Mouse (Mus musculus): Measurements from ENCODE around the gene Mt2.

The Mt2 gene

GRCm38 (mm10) chr8:94172809-94173732 is 607 bp downstream of the Mt2 start:
- peak; percentile 76 for DNase-seq

GRCm38 (mm10) chr8:94173848-94174403 is 1.5 kb downstream of the Mt2 start:
- no peak for DNase-seq

GRCm38 (mm10) chr8:94174619-94175213 is 2.3 kb downstream of the Mt2 start:
- no peak for DNase-seq

- no peak for DNase-seq
Observed at GRCm38 (mm10) chr8:94177716-94178390, 5.4 kb downstream of the Mt2 start.

- DNase-seq: peak; percentile 55
Observed at GRCm38 (mm10) chr8:94178857-94179712, 6.6 kb downstream of the Mt2 start, which contains the start of gene Mt1. TSS of gene Mt1 (plus strand) at chr8:94179082.

- DNase-seq: no peak
Observed at GRCm38 (mm10) chr8:94179713-94180560, 7.5 kb downstream of the Mt2 start.

- DNase-seq: no peak
Observed at GRCm38 (mm10) chr8:94180561-94180908, 8.1 kb downstream of the Mt2 start.

- DNase-seq: no peak
Observed at GRCm38 (mm10) chr8:94182055-94182929, 9.8 kb downstream of the Mt2 start.

GRCm38 (mm10) chr8:94183117-94183516 is 10.7 kb downstream of the Mt2 start:
- peak; percentile 86 for DNase-seq

- DNase-seq: no peak
Observed at GRCm38 (mm10) chr8:94184357-94184843, 11.9 kb downstream of the Mt2 start.

- no peak for DNase-seq
Observed at GRCm38 (mm10) chr8:94185791-94186190, 13.3 kb downstream of the Mt2 start.

- peak; percentile 92 for DNase-seq
Observed at GRCm38 (mm10) chr8:94186542-94186941, 14.1 kb downstream of the Mt2 start.

- DNase-seq: peak; percentile 34
Observed at GRCm38 (mm10) chr8:94187290-94188002, 15.0 kb downstream of the Mt2 start.

GRCm38 (mm10) chr8:94189275-94190031 is 17.0 kb downstream of the Mt2 start:
- DNase-seq: no peak

- DNase-seq: peak; percentile 85
Observed at GRCm38 (mm10) chr8:94191101-94191691, 18.7 kb downstream of the Mt2 start.

GRCm38 (mm10) chr8:94192926-94193325 is 20.5 kb downstream of the Mt2 start:
- DNase-seq: no peak

GRCm38 (mm10) chr8:94194591-94195223 is 22.2 kb downstream of the Mt2 start:
- DNase-seq: no peak
